Mouse (Mus musculus): ENCODE data around the gene 1700057G04Rik.

- TF ChIP-seq CTCF (IDR thresholded peaks at IDR 0.05; ENCODE audit: low read depth) = no peak
- no peak for TF ChIP-seq EP300 (IDR thresholded peaks at IDR 0.05; ENCODE audit: low read depth)
Measured at GRCm38 (mm10) chr9:92373896-92374295, 64.7 kb downstream of the 1700057G04Rik start.
